Mouse (Mus musculus) G1E (cell line): ENCODE results near the gene Lima1. TPM values are rescaled to one million over a fixed set of nuclear protein-coding genes. Genes with fewer than 3 reads are reported as not detected.

ENCODE experiments used
- ATAC-seq: 2 replicates; pipeline ENCODE4 v1.8.0; 2016; ENCODE audit warnings: mild to moderate bottlenecking; ENCODE audit not compliant: insufficient number of reproducible peaks, poor library complexity, low FRiP score, severe bottlenecking; ENCODE audit errors: extremely low read depth
- DNase-seq: peaks from one replicate; pipeline ENCODE4 v3.0.0; 2012; ENCODE audit warnings: low spot score
- H3K27me3 ChIP-seq: 2 replicates; pipeline ENCODE4 v1.6.1; 2012; ENCODE audit warnings: mild to moderate bottlenecking, low read length, inconsistent platforms; ENCODE audit not compliant: insufficient read depth
- H3K36me3 ChIP-seq: replicated peaks from 2 replicates; pipeline ENCODE3; 2012; ENCODE audit warnings: mild to moderate bottlenecking, inconsistent platforms
- H3K4me1 ChIP-seq: 2 replicates; pipeline ENCODE4 v1.6.1; 2012; ENCODE audit warnings: low read depth, low read length, inconsistent platforms, mixed read lengths; ENCODE audit not compliant: insufficient read depth
- H3K4me3 ChIP-seq: 2 replicates; pipeline ENCODE4 v1.5.1; 2012; ENCODE audit warnings: low read depth, mild to moderate bottlenecking, inconsistent platforms, low read length, moderate library complexity, mixed read lengths
- H3K9me3 ChIP-seq: replicated peaks from 2 replicates; pipeline ENCODE4 v1.6.1; 2012; ENCODE audit warnings: inconsistent platforms
- CTCF ChIP-seq: IDR thresholded peaks from 2 replicates; pipeline ENCODE4 v1.5.1; 2012; ENCODE audit warnings: low read depth, low read length, inconsistent platforms, mixed read lengths
- GATA1 ChIP-seq: IDR thresholded peaks from 2 replicates; pipeline ENCODE4 v1.6.1; 2012; ENCODE audit warnings: borderline replicate concordance, low read length, inconsistent platforms, mixed read lengths
- GATA2 ChIP-seq: IDR thresholded peaks from 2 replicates; pipeline ENCODE4 v1.6.1; 2012; ENCODE audit warnings: low read depth, low read length, inconsistent platforms, borderline replicate concordance
- POLR2AphosphoS5 ChIP-seq: IDR thresholded peaks from 2 replicates; pipeline ENCODE4 v1.6.1; 2012; ENCODE audit warnings: low read depth, low read length, inconsistent platforms; ENCODE audit not compliant: insufficient replicate concordance
- TAL1 ChIP-seq: conservative IDR thresholded peaks from 2 replicates; pipeline ENCODE4 v1.6.1; 2012; ENCODE audit warnings: low read depth, low read length, inconsistent platforms, mixed read lengths
- polyA plus RNA-seq: library from polyadenylated mRNA; stranded (reverse); fragments of >175 nt; gene quantifications from 2 replicates; pipeline ENCODE4 v1.2.3, GENCODE M21; 2012
- total RNA-seq, 2 experiments: library from RNA; stranded (forward) in 1 of 2; stranded (reverse) in 1 of 2; fragments of 200-1000 nt in 1 of 2; fragments of >200 nt in 1 of 2; fragmentation: Nextera tagmentation in 1 of 2; gene quantifications; 2 replicates each; pipeline ENCODE4 v1.2.3; 2014 to 2017

The Lima1 gene
- total and polyA plus RNA-seq, 3 experiments = 0.01 to 0.87 TPM; not detected in 1

GRCm38 (mm10) chr15:99847207-99847881, 27.9 kb downstream of the Lima1 start:
- no peak overlapping the region for H3K4me3 ChIP-seq
- no peaks in the 10 kb centered on the region for H3K27me3 ChIP-seq
- DNase-seq = no peak
- H3K9me3 ChIP-seq = no peaks in the 10 kb centered on the region
- H3K4me1 ChIP-seq = no peaks in the 10 kb centered on the region
- TF ChIP-seq GATA1 (no peak), GATA2 (no peak), CTCF (no peak), POLR2AphosphoS5 (no peak), TAL1 (no peak)
- no peak for ATAC-seq
- no peaks in the 10 kb centered on the region for H3K36me3 ChIP-seq

GRCm38 (mm10) chr15:99846633-99847032, 28.6 kb downstream of the Lima1 start:
- DNase-seq (no peak), ATAC-seq (no peak)
- TF ChIP-seq GATA2 (no peak), CTCF (no peak), TAL1 (no peak), GATA1 (no peak), POLR2AphosphoS5 (no peak)
- Histone ChIP-seq H3K36me3 (no peaks in the 10 kb centered on the region), H3K9me3 (no peaks in the 10 kb centered on the region), H3K27me3 (0 out of 2 replicates have a peak, but pooled peaks cover 4% of the 10 kb centered on the region), H3K4me3 (no peak overlapping the region), H3K4me1 (no peaks in the 10 kb centered on the region)

- no peak overlapping the region for H3K4me3 ChIP-seq
- 0 out of 2 replicates have a peak, but pooled peaks cover 4% of the 10 kb centered on the region for H3K27me3 ChIP-seq
- no peaks in the 10 kb centered on the region for H3K36me3 ChIP-seq
- ATAC-seq (no peak), DNase-seq (no peak)
- H3K9me3 ChIP-seq = no peaks in the 10 kb centered on the region
- TF ChIP-seq GATA1 = no peak
- TF ChIP-seq TAL1 = no peak
- TF ChIP-seq GATA2 = no peak
- no peak for TF ChIP-seq POLR2AphosphoS5
- no peak for TF ChIP-seq CTCF
- no peaks in the 10 kb centered on the region for H3K4me1 ChIP-seq
Observed at GRCm38 (mm10) chr15:99843856-99844255, 31.4 kb downstream of the Lima1 start.

- H3K4me3 ChIP-seq = no peak overlapping the region
- TF ChIP-seq POLR2AphosphoS5 (no peak), TAL1 (no peak)
- peaks cover 10% of the 10 kb centered on the region for H3K27me3 ChIP-seq
- H3K4me1 ChIP-seq = no peaks in the 10 kb centered on the region
- H3K36me3 ChIP-seq = no peaks in the 10 kb centered on the region
- H3K9me3 ChIP-seq = no peaks in the 10 kb centered on the region
- no peak for DNase-seq
- ATAC-seq = no peak
Observed at GRCm38 (mm10) chr15:99839910-99840309, 35.3 kb downstream of the Lima1 start.

- Histone ChIP-seq H3K36me3 (no peaks in the 10 kb centered on the region), H3K27me3 (peaks cover 10% of the 10 kb centered on the region), H3K9me3 (no peaks in the 10 kb centered on the region), H3K4me1 (no peaks in the 10 kb centered on the region), H3K4me3 (no peak overlapping the region)
- TF ChIP-seq POLR2AphosphoS5 = no peak
- TF ChIP-seq GATA2 = no peak
- TF ChIP-seq CTCF = no peak
- no peak for TF ChIP-seq GATA1
- no peak for TF ChIP-seq TAL1
- DNase-seq (no peak), ATAC-seq (no peak)
Observed at GRCm38 (mm10) chr15:99839165-99839840, 36.0 kb downstream of the Lima1 start.

GRCm38 (mm10) chr15:99837561-99837960, 37.7 kb downstream of the Lima1 start:
- Histone ChIP-seq H3K4me1 (no peaks in the 10 kb centered on the region), H3K9me3 (no peaks in the 10 kb centered on the region), H3K27me3 (peaks cover 10% of the 10 kb centered on the region), H3K4me3 (no peak overlapping the region), H3K36me3 (no peaks in the 10 kb centered on the region)
- no peak for DNase-seq
- no peak for ATAC-seq
- TF ChIP-seq GATA2 (no peak), TAL1 (no peak), GATA1 (no peak), CTCF (no peak), POLR2AphosphoS5 (no peak)
